In the genomic region with DNA sequence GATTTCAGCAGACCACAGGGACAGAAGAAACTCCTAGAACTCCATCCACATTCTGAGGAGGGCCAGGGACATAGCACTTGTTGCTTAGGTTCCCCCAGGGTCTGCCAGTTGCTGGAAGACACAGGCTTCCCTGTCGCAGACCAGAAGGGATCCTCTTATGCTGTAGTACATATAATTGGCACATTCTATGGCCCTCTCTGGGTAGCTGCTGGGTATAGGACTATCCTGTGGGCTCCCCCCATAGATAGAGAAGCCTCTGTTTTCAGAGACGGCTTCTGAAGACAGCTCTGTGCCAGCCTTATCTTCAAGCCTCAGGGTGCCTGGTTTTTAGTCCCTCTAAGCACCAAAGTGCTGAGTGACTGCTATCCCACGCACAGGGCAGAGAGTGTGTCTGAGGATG, we compare ENCODE assay signal across 14 mouse cellular contexts.
DNase-seq lines count a peak whose midpoint lies in the region; ATAC-seq and TF ChIP-seq lines count a peak whose summit lies in the region.
"Had no signal": no experiment of that assay in that cellular context is flagged by ENCODE, and none has a peak within 500 bp of the region (broad histone marks: within the 10 kb centered on the region; RNA-seq: fewer than 3 reads in every experiment).

No protein-coding gene starts in this region.

- peaks cover 8% of the 10 kb centered on the region for H3K4me1 ChIP-seq in lung, embryonic 14.5 days (ENCODE audit: insufficient read depth)
- peaks cover 24% of the 10 kb centered on the region for H3K4me1 ChIP-seq in hindbrain, embryonic 12.5 days
- H3K4me1 ChIP-seq in hindbrain, embryonic 15.5 days (replicated peaks), result peaks cover 37% of the 10 kb centered on the region
- H3K4me1 ChIP-seq in neural tube, embryonic 13.5 days (replicated peaks), result peaks cover 43% of the 10 kb centered on the region

- peak overlapping the region; percentile 43; the same call in 1 of the 2 replicates for H3K4me2 ChIP-seq in lung, embryonic 14.5 days
- no peak overlapping the region for H3K4me2 ChIP-seq in hindbrain, embryonic 12.5 days (replicated peaks)
- H3K4me2 ChIP-seq in hindbrain, embryonic 15.5 days, result no peak overlapping the region; the same call in 1 of the 2 replicates
- H3K4me2 ChIP-seq in neural tube, embryonic 13.5 days, result peak overlapping the region; percentile 44
- H3K4me2 ChIP-seq: heart, embryonic 13.5 days; midbrain, embryonic 12.5 days had no signal

- no peaks in the 10 kb centered on the region for H3K27me3 ChIP-seq in lung, embryonic 14.5 days (ENCODE audit: insufficient read depth, low read length)
- H3K27me3 ChIP-seq in hindbrain, embryonic 12.5 days, result peaks cover 33% of the 10 kb centered on the region
- peaks cover 10% of the 10 kb centered on the region; the same call in 1 of the 2 replicates for H3K27me3 ChIP-seq in hindbrain, embryonic 15.5 days
- H3K27me3 ChIP-seq in neural tube, embryonic 13.5 days, result peaks cover 79% of the 10 kb centered on the region

- WGBS in lung, embryonic 14.5 days, result 50% methylated on average over 3 of the region's 3 CpGs
- 83% methylated on average over 3 of the region's 3 CpGs for WGBS in hindbrain, embryonic 12.5 days
- 67% methylated on average over 3 of the region's 3 CpGs for WGBS in hindbrain, embryonic 15.5 days
- 70% methylated on average over 3 of the region's 3 CpGs for whole genome bisulfite sequencing in neural tube, embryonic 13.5 days

- no peak for TF ChIP-seq CTCF in lung, embryonic 14.5 days (IDR thresholded peaks at IDR 0.05; ENCODE audit: low read depth)

- peak; percentile 50; the same call in 1 of the 2 replicates for ATAC-seq in lung, embryonic 14.5 days (ENCODE audit: insufficient read depth)
- no peak for ATAC-seq in hindbrain, embryonic 12.5 days (ENCODE audit: low FRiP score)
- ATAC-seq in hindbrain, embryonic 15.5 days (ENCODE audit: low FRiP score, low read depth), result 0 out of 2 replicates have a peak, but pooled peaks have one; percentile 23
- ATAC-seq in neural tube, embryonic 13.5 days (ENCODE audit: low read depth), result peak; percentile 33; the same call in 1 of the 2 replicates
- ATAC-seq: CD4-positive, CD25-positive, alpha-beta regulatory T cell, adult 4 months had no signal

- peak; percentile 13 for DNase-seq in lung, embryonic 14.5 days
- no peak for DNase-seq in lung, adult 18-20 months
- DNase-seq in right cerebral cortex, postnatal 36 days (ENCODE audit: low spot score in 2 of 2), result no peak
- DNase-seq in right cerebral cortex, postnatal 10 days (ENCODE audit: low spot score in 2 of 2), result no peak
- DNase-seq in thymus, postnatal 36 days, result no peak
- DNase-seq: kidney, postnatal 36 days; lung, adult 2 months; thymus, postnatal 4 days had no signal

- no peak overlapping the region for H3K4me3 ChIP-seq in lung, embryonic 14.5 days (ENCODE audit: low read depth, low read length)
- no peak overlapping the region for H3K4me3 ChIP-seq in hindbrain, embryonic 12.5 days
- H3K4me3 ChIP-seq in hindbrain, embryonic 15.5 days, result no peak overlapping the region
- no peak overlapping the region for H3K4me3 ChIP-seq in neural tube, embryonic 13.5 days
- H3K4me3 ChIP-seq: heart, embryonic 13.5 days; midbrain, embryonic 12.5 days had no signal

- peak overlapping the region; percentile 51; the same call in 1 of the 2 replicates for H3K27ac ChIP-seq in lung, embryonic 14.5 days (ENCODE audit: low read depth)
- peak overlapping the region; percentile 7 for H3K27ac ChIP-seq in hindbrain, embryonic 12.5 days
- H3K27ac ChIP-seq in hindbrain, embryonic 15.5 days (replicated peaks), result peak overlapping the region; percentile 46
- H3K27ac ChIP-seq in neural tube, embryonic 13.5 days (replicated peaks), result peak overlapping the region; percentile 82
- H3K27ac ChIP-seq: heart, embryonic 13.5 days; midbrain, embryonic 12.5 days had no signal

- H3K9me3 ChIP-seq in lung, embryonic 14.5 days (ENCODE audit: low read depth, low read length), result no peaks in the 10 kb centered on the region
- no peaks in the 10 kb centered on the region for H3K9me3 ChIP-seq in hindbrain, embryonic 12.5 days (replicated peaks)
- no peaks in the 10 kb centered on the region for H3K9me3 ChIP-seq in hindbrain, embryonic 15.5 days
- no peaks in the 10 kb centered on the region for H3K9me3 ChIP-seq in neural tube, embryonic 13.5 days
- H3K9me3 ChIP-seq: heart, embryonic 13.5 days; midbrain, embryonic 12.5 days had no signal

- H3K9ac ChIP-seq in lung, embryonic 14.5 days, result no peak overlapping the region
- H3K9ac ChIP-seq in hindbrain, embryonic 12.5 days, result no peak overlapping the region
- no peak overlapping the region for H3K9ac ChIP-seq in hindbrain, embryonic 15.5 days
- H3K9ac ChIP-seq in neural tube, embryonic 13.5 days, result peak overlapping the region; percentile 62
- H3K9ac ChIP-seq: heart, embryonic 13.5 days; midbrain, embryonic 12.5 days had no signal

- H3K36me3 ChIP-seq in lung, embryonic 14.5 days (ENCODE audit: insufficient read depth), result no peaks in the 10 kb centered on the region
- H3K36me3 ChIP-seq in hindbrain, embryonic 12.5 days, result no peaks in the 10 kb centered on the region
- H3K36me3 ChIP-seq in hindbrain, embryonic 15.5 days, result no peaks in the 10 kb centered on the region
- no peaks in the 10 kb centered on the region for H3K36me3 ChIP-seq in neural tube, embryonic 13.5 days
- H3K36me3 ChIP-seq: heart, embryonic 13.5 days; midbrain, embryonic 12.5 days had no signal

Comparison
In these comparisons a context has a peak if more than half of its experiments do, and no peak if none do; other contexts are left out.
1. H3K27ac ChIP-seq: peak in every context shown above with its lines; median percentile 82 in neural tube, embryonic 13.5 days; 51 in lung, embryonic 14.5 days; 46 in hindbrain, embryonic 15.5 days; 7 in hindbrain, embryonic 12.5 days.
2. H3K4me2 ChIP-seq: peak in lung, embryonic 14.5 days (single experiment) and neural tube, embryonic 13.5 days (single experiment); none in hindbrain, embryonic 12.5 days (single experiment) and hindbrain, embryonic 15.5 days (single experiment).